Mouse (Mus musculus) testis, adult 2 months (tissue): Measurements from ENCODE around the gene Itgb5.

Experiments
- CTCF ChIP-seq: fragments of 200-500 bp; IDR thresholded peaks from 2 replicates; pipeline ENCODE4 v1.5.1; 2012; ENCODE audit warnings: low read depth, mild to moderate bottlenecking, inconsistent platforms, low read length, moderate library complexity; ENCODE audit not compliant: control insufficient read depth, insufficient read depth, insufficient replicate concordance
- POLR2A ChIP-seq: fragments of 200-500 bp; IDR thresholded peaks from 2 replicates; pipeline ENCODE4 v1.6.1; 2012; ENCODE audit warnings: low read depth, mild to moderate bottlenecking, inconsistent platforms, low read length, moderate library complexity; ENCODE audit not compliant: control insufficient read depth

DNA sequence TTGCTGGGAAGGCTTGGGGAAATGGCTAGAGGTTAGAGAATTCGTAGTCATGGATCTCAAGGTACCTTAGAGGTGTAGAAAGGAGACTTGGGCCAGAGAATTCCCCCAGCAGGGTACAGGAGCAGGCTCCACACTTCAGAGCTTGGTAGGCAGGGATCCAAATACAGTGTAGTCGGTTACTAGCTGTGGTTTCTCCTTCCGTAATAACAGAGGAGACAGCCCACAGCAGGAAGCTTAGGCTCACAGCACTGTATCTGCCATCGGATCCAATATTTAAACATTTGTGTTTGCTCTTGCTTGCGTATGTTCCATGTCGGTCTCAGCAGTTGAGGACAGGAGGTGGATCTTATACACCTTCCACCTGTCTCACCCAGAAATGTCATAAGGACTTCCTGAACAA, 33.6 kb upstream of the Itgb5 start:
- no peak for TF ChIP-seq POLR2A
- no peak for TF ChIP-seq CTCF
